Mouse (Mus musculus): ENCODE results near the gene Aspn.
"Not testable (repeated sequence)": the region's sequence is repeated elsewhere in the genome, so short reads cannot be mapped to it uniquely, and the experiment has no call there.

Aspn gene

GRCm38 (mm10) chr13:49584307-49585005 lies 40.2 kb downstream of the Aspn start:
- DNase-seq, result peak; percentile 18 to 42

DNA sequence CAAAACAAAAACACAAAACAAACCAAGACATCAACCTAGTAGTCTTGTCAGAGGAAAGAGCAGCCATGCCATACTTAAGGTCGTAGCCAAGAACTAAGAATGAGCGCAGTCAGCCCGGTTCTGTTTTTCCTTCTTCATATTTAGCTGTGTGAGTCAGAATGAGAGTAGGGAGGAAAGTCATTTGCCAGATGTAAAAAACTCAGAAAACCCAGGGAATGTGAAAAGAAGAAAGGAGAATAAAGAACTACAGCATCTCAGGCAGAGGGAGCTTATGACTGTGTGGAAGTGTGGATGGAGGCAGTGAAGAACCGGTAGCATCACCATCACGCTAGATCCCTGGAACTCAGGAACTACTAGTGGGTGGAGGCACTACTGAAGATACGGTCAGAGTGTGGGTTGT lies 41.8 kb downstream of the Aspn start:
- DNase-seq, result no peak

DNA sequence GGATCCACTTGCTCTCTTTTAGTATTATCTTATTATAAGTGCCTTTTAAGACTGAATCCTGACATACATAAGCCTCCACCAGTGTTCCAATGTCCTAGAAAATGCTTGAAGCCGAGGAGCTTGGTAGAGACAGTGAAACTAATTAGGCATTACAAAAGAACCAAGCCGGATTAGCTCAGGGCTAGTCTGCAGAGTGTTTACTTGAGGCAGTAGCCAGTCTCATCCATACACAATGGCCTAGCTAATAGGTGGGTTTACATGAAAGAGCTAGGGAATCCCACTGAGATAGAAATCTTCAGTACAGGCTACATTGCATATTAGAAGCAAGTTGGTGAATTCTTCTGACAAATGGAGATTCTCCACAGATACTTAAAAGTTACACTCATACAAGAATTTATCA lies 58.3 kb downstream of the Aspn start:
- not testable (repeated sequence) for DNase-seq

- DNase-seq, result no peak
These were observed 59.4 kb downstream of the Aspn start for GRCm38 (mm10) chr13:49603603-49604002.

DNA sequence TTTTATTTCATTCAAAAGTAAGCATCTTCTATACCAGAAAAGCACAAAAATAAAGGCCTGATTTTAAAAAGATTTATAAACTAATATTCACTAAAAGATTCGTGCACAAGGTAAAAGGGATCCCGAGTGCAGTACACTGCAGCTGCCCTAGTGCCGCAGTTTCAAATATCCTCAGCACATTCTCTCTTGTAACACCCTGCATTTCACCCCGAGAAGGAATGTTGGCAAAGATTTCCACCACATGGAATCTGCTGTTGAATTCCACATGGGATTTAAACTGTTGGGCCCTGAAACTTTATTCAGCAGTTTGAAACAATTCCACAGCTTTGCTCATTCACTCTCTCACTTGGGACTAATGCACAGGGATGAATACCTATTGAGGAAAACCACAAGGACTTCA lies 63.5 kb downstream of the Aspn start, which contains the start of gene Ogn:
Gene Ogn, plus strand, starts transcription at position 333 of the 400 bp plus-strand sequence.
- DNase-seq, result peak; percentile 33 to 38

GRCm38 (mm10) chr13:49608589-49609322 lies 64.5 kb downstream of the Aspn start:
- DNase-seq, result no peak

- DNase-seq, result no peak
These were observed 72.8 kb downstream of the Aspn start for GRCm38 (mm10) chr13:49617021-49617420.

Measured in kidney, adult 8-10 months (tissue).